Mouse (Mus musculus) midbrain, embryonic 14.5 days (tissue): ENCODE results near the gene Utp20. TPM values are rescaled to one million over a fixed set of nuclear protein-coding genes. Genes with fewer than 3 reads are reported as not detected.

Source experiments
- ATAC-seq: fragments of 200-750 bp; cut with Nextera tagmentation; 2 replicates; pipeline ENCODE4 v1.8.0; 2017; ENCODE audit warnings: moderate number of reproducible peaks, moderate library complexity; ENCODE audit not compliant: low FRiP score, low TSS enrichment
- DNase-seq: peaks from one replicate; pipeline ENCODE4 v3.0.0-alpha.2; 2015
- H3K27ac ChIP-seq: fragments of 300-500 bp; sonication (generic); replicated peaks from 2 replicates; pipeline ENCODE4 v1.5.1; 2014; ENCODE audit warnings: mild to moderate bottlenecking, low read depth, low read length, moderate library complexity
- H3K27me3 ChIP-seq: fragments of 300-500 bp; sonication (generic); 2 replicates; pipeline ENCODE4 v1.6.1; 2014; ENCODE audit warnings: low read length, control low read depth, mixed read lengths; ENCODE audit not compliant: control insufficient read depth, insufficient read depth
- H3K36me3 ChIP-seq: fragments of 300-500 bp; sonication (generic); 2 replicates; pipeline ENCODE4 v1.6.1; 2014; ENCODE audit warnings: low read length, control low read depth; ENCODE audit not compliant: control insufficient read depth, insufficient read depth
- H3K4me1 ChIP-seq: fragments of 300-500 bp; sonication (generic); 2 replicates; pipeline ENCODE4 v1.6.1; 2014; ENCODE audit warnings: mild to moderate bottlenecking, antibody characterized with exemption, low read length, control low read depth; ENCODE audit not compliant: control insufficient read depth, insufficient read depth
- H3K4me2 ChIP-seq: fragments of 300-500 bp; sonication (generic); 2 replicates; pipeline ENCODE4 v1.6.1; 2014; ENCODE audit warnings: mild to moderate bottlenecking, low read length, moderate library complexity
- H3K4me3 ChIP-seq: fragments of 300-500 bp; sonication (generic); replicated peaks from 2 replicates; pipeline ENCODE4 v1.5.1; 2014; ENCODE audit warnings: low read depth, low read length
- H3K9ac ChIP-seq: fragments of 300-500 bp; sonication (generic); replicated peaks from 2 replicates; pipeline ENCODE4 v1.6.1; 2014; ENCODE audit warnings: mild to moderate bottlenecking, low read length, moderate library complexity
- H3K9me3 ChIP-seq: fragments of 300-500 bp; sonication (generic); 2 replicates; pipeline ENCODE4 v1.6.1; 2016; ENCODE audit warnings: low read length, control low read depth, mixed read lengths; ENCODE audit not compliant: control insufficient read depth
- WGBS: fragments of 180-500 bp; shearing (Covaris S2); extraction: QIAGEN DNeasy Blood & Tissue Kit; methylation state at CpG from one replicate; pipeline ENCODE4 v1.1.7; 2014; 5-methylcytosine and 5-hydroxymethylcytosine counted together
- polyA plus RNA-seq: library from polyadenylated mRNA; unstranded; fragments of >200 nt; fragmentation: Nextera tagmentation; extraction: Ambion mirVana; gene quantifications from 2 replicates; pipeline ENCODE4 v1.2.1, GENCODE M21; 2014

Utp20 gene
- polyA plus RNA-seq: 10.3 and 12.7 TPM in 2 replicates

GRCm38 (mm10) chr10:88826188-88826946 lies at the start of gene Utp20:
Utp20 (minus strand) TSS chr10:88826804.
- H3K27ac ChIP-seq: no peak within 1 kb of the TSS
- WGBS: under 1% methylated on average over 44 of the region's 44 CpGs

GRCm38 (mm10) chr10:88874870-88875269 lies 48.3 kb upstream of the Utp20 start:
- DNase-seq: no peak
- ATAC-seq: no peak
- 74% methylated on average over 5 of the region's 5 CpGs for WGBS
- Histone ChIP-seq H3K27ac (no peak overlapping the region), H3K27me3 (no peaks in the 10 kb centered on the region), H3K36me3 (no peaks in the 10 kb centered on the region), H3K4me3 (no peak overlapping the region), H3K9ac (no peak overlapping the region), H3K4me2 (no peak overlapping the region), H3K4me1 (no peaks in the 10 kb centered on the region), H3K9me3 (no peaks in the 10 kb centered on the region)

More at GRCm38 (mm10) chr10:88826188-88826946, at the start of gene Utp20:
- DNase-seq (peak; percentile 94), ATAC-seq (peak; percentile 99)
- no peaks in the 10 kb centered on the region for H3K27me3 ChIP-seq
- H3K9me3 ChIP-seq: no peaks in the 10 kb centered on the region
- H3K36me3 ChIP-seq: peaks cover 14% of the 10 kb centered on the region
- H3K9ac ChIP-seq: peak within 1 kb of the TSS; percentile 51
- H3K4me3 ChIP-seq: peak within 1 kb of the TSS; percentile 86
- H3K4me2 ChIP-seq: peak within 1 kb of the TSS; percentile 80
- H3K4me1 ChIP-seq: peaks cover 9% of the 10 kb centered on the region; the same call in 1 of the 2 replicates

- DNase-seq (no peak), ATAC-seq (no peak)
- WGBS: 64% methylated on average over 2 of the region's 2 CpGs
- Histone ChIP-seq H3K9ac (no peak overlapping the region), H3K9me3 (no peaks in the 10 kb centered on the region), H3K4me2 (no peak overlapping the region), H3K27ac (no peak overlapping the region), H3K27me3 (no peaks in the 10 kb centered on the region), H3K4me1 (no peaks in the 10 kb centered on the region), H3K36me3 (no peaks in the 10 kb centered on the region), H3K4me3 (no peak overlapping the region)
Observed at GRCm38 (mm10) chr10:88866017-88866416, 39.4 kb upstream of the Utp20 start.

- no peak overlapping the region for H3K27ac ChIP-seq
- H3K4me3 ChIP-seq: no peak overlapping the region
- H3K36me3 ChIP-seq: no peaks in the 10 kb centered on the region
- DNase-seq (no peak), ATAC-seq (no peak)
- no peaks in the 10 kb centered on the region for H3K9me3 ChIP-seq
- WGBS: 92% methylated on average over 5 of the region's 5 CpGs
- H3K27me3 ChIP-seq: no peaks in the 10 kb centered on the region
- H3K4me1 ChIP-seq: no peaks in the 10 kb centered on the region
- H3K4me2 ChIP-seq: no peak overlapping the region
- no peak overlapping the region for H3K9ac ChIP-seq
Observed at GRCm38 (mm10) chr10:88862293-88862692, 35.7 kb upstream of the Utp20 start.

GRCm38 (mm10) chr10:88861416-88861815 lies 34.8 kb upstream of the Utp20 start:
- no peak for DNase-seq
- Histone ChIP-seq H3K36me3 (no peaks in the 10 kb centered on the region), H3K4me1 (no peaks in the 10 kb centered on the region), H3K4me3 (no peak overlapping the region), H3K9me3 (no peaks in the 10 kb centered on the region), H3K27ac (no peak overlapping the region), H3K4me2 (no peak overlapping the region), H3K9ac (no peak overlapping the region), H3K27me3 (no peaks in the 10 kb centered on the region)
- no peak for ATAC-seq

GRCm38 (mm10) chr10:88860911-88861310 lies 34.3 kb upstream of the Utp20 start:
- DNase-seq (no peak), ATAC-seq (no peak)
- 77% methylated on average over 3 of the region's 3 CpGs for WGBS
- Histone ChIP-seq H3K4me3 (no peak overlapping the region), H3K9ac (no peak overlapping the region), H3K4me2 (no peak overlapping the region), H3K27ac (no peak overlapping the region), H3K27me3 (no peaks in the 10 kb centered on the region), H3K4me1 (no peaks in the 10 kb centered on the region), H3K36me3 (no peaks in the 10 kb centered on the region), H3K9me3 (no peaks in the 10 kb centered on the region)

GRCm38 (mm10) chr10:88853326-88853725 lies 26.7 kb upstream of the Utp20 start:
- no peaks in the 10 kb centered on the region for H3K27me3 ChIP-seq
- H3K4me2 ChIP-seq: no peak overlapping the region
- no peak overlapping the region for H3K9ac ChIP-seq
- H3K9me3 ChIP-seq: no peaks in the 10 kb centered on the region
- ATAC-seq (no peak), DNase-seq (no peak)
- H3K4me1 ChIP-seq: no peaks in the 10 kb centered on the region
- no peaks in the 10 kb centered on the region for H3K36me3 ChIP-seq
- H3K27ac ChIP-seq: no peak overlapping the region
- H3K4me3 ChIP-seq: no peak overlapping the region
- WGBS: 87% methylated on average over 7 of the region's 7 CpGs

- no peaks in the 10 kb centered on the region for H3K36me3 ChIP-seq
- H3K4me3 ChIP-seq: no peak overlapping the region
- DNase-seq (no peak), ATAC-seq (no peak)
- H3K4me2 ChIP-seq: no peak overlapping the region
- 90% methylated on average over 4 of the region's 4 CpGs for WGBS
- H3K27ac ChIP-seq: no peak overlapping the region
- no peaks in the 10 kb centered on the region for H3K9me3 ChIP-seq
- H3K9ac ChIP-seq: no peak overlapping the region
- no peaks in the 10 kb centered on the region for H3K4me1 ChIP-seq
- H3K27me3 ChIP-seq: no peaks in the 10 kb centered on the region
Observed at GRCm38 (mm10) chr10:88849976-88850375, 23.4 kb upstream of the Utp20 start.

- Histone ChIP-seq H3K4me3 (no peak overlapping the region), H3K27ac (no peak overlapping the region), H3K9me3 (no peaks in the 10 kb centered on the region), H3K36me3 (no peaks in the 10 kb centered on the region), H3K4me2 (no peak overlapping the region), H3K4me1 (no peaks in the 10 kb centered on the region), H3K9ac (no peak overlapping the region), H3K27me3 (no peaks in the 10 kb centered on the region)
- DNase-seq (no peak), ATAC-seq (no peak)
- WGBS: 90% methylated on average over 7 of the region's 7 CpGs
Observed at GRCm38 (mm10) chr10:88848876-88849476, 22.4 kb upstream of the Utp20 start.
